Mouse (Mus musculus): ENCODE data around the gene Lpar3.

The Lpar3 gene

DNA sequence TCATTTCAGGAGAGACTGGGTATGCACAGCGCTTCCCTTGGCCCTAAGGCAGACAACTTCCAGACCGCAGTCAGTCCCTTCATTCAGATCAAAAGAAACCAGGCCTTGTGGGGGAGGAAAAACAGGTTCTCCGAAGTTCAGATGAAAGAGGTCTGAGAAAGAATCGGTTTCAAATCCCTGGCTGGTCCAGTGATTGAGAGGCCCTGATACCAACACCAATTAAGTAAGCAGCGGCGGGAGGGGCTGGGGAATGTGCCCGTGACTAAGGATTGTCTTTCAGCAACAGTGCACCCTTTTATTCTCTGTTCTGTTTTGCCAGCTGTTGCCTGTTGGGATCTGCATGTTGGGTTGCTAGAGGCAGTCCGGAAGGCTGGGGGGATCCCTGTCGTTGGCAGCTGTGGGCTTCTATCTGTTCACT lies 90.4 kb downstream of the Lpar3 start:
- DNase-seq (ENCODE audit: low read depth), result no peak

DNA sequence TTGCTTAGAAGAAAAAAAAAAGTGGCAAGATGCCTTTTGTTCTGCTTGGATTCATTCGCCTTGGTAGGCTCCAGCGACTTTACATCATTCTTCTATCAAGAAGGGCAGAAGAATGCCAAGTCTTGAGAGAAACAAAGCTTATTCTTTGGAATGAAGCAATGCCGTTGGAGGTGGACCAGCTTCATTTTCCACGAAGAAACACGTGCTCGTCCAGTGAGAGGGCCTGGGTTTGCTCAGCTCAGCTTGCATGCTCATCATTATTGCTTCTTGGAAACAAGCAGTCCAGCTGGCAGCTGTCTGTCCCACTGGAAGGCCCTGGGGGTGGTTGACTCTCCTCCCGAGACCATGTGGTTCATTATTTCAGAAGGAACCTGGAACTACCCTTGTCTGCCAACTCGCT lies 94.7 kb downstream of the Lpar3 start:
- no peak for DNase-seq (ENCODE audit: low read depth)

DNA sequence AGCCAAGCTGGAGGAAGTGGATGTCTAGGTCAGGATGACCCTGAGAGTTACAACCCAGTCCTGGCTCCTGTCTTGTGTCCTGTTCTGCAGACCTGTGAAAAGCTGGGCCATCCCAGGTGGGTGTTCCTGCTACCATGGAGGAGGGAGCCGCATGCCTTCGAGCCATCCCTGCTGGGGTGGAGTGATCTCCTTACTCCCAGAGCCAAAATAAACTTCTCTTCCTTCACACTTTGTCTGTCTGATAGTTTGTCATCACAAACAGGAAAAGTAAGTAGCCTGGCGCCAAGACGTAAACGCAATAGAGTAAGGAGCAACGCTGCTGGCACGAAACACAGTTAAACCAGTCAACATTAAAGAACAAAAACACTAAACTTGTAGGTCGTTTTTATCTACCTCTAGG lies 95.5 kb downstream of the Lpar3 start:
- DNase-seq (ENCODE audit: low read depth), result no peak

DNA sequence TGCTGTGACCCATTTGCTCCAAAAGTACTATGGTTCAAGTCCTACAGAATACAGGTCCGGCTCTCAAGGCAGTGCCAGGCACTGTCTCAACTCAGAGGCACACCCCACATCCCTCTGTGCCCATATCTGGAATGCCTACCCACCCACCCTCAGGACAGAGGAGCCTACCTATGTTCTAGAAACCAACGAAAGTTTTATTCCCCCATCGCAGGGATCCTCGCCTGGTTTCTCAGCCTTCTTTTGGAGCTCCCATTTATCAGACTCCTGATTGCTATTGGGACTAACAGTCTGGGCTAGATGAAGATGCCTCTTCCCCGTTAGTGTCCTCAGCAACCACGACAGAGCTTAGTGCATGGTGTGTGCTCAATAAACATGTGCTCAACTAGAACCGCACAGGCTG lies 96.6 kb downstream of the Lpar3 start:
- no peak for DNase-seq (ENCODE audit: low read depth)

DNA sequence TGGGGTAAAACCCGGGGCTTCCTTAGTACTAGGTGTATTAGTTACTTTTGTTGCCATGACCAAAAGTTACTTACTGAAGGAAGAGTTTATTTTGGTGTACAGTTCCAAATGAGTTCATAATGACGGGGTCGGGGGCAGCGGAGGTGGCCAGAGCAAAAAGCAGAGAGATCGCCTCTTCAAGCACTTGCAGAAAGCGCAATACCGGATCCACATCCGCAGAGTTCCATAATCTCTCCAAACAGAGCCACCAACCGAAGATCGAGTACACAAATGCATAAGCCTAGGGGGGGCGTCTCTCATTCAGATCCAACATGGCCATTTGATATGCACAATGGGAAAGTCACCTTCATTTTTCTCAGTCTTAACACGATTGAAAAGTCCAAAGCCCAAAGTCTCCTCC lies 97.1 kb downstream of the Lpar3 start:
- DNase-seq (ENCODE audit: low read depth), result no peak

DNA sequence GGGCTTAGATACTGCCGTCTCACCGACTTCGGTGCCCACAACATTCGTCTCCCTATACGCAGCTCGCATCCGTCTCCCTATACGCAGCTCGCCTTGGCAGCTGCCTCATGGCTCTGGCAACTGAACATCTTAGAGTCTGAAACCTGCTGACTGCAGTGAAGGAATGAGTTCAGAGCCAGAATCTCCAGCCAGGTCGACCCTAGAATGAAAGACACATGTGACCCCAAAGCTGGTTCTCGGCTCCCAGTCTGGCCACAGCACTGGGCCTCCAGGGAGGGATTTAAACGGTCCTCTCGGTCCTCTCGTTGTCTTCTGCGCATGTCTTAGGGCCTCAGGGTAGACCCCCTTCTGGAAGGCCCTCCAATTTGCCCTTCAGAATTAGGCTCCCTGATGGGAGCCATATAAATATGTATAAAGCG lies 97.8 kb downstream of the Lpar3 start:
- no peak for DNase-seq (ENCODE audit: low read depth)

DNA sequence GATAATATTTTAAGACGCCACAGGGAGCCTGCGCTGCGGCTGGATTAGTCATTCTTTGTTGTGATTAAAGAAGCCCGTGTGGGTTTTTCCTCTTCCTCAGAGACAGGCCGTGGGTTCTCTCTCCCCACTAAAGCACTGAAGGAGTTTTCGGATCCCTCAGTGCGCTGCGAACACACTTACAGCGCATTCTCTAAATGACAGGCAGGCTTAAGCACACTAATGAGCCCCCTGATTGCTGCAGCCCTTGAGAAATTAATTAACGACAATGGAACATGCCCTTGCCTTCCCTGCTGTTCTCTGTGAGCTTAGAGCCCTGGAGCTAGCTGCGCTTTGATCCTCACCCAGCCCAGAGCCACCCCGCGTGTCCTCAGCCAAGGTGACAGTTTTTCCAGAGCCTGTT lies 98.2 kb downstream of the Lpar3 start:
- no peak for DNase-seq (ENCODE audit: low read depth)

DNA sequence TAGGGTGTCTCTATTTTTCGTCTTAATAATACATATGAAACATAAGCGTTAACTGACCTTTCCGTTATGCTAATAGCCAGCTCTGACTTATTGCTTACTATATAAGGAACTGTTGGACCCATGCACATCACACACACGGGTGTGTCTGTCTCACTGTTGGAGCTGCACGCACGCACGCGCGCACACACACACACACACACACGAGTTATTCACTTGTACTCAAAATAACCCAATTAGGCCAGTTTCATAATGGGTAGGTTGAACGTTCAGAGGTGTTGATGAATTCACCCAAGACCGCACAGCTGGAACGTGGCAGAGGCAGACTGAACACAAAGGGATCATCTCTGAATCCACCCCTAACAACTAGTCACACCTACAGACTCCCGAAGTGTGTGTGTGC lies 98.7 kb downstream of the Lpar3 start:
- DNase-seq (ENCODE audit: low read depth), result no peak

DNA sequence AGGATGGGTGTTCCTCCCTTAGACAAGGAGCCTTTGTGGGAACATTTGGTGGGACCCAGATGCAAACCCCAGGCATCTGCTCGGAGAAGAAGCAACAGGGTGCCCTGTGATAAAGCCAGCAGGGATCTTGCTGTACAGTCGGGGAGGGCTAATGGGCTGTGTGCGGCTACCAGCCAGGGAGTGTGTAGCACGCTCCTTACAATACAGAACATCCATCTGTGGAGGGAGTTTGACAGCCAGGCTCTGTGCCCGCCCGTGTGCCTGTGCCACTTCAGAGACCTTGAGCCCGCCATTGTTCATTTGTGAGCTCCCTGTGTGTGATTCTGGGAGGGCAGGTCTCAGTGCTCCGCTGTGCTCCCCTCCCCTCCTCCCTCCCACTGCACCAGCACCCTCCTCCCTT lies 104.2 kb downstream of the Lpar3 start:
- DNase-seq (ENCODE audit: low read depth), result no peak

DNA sequence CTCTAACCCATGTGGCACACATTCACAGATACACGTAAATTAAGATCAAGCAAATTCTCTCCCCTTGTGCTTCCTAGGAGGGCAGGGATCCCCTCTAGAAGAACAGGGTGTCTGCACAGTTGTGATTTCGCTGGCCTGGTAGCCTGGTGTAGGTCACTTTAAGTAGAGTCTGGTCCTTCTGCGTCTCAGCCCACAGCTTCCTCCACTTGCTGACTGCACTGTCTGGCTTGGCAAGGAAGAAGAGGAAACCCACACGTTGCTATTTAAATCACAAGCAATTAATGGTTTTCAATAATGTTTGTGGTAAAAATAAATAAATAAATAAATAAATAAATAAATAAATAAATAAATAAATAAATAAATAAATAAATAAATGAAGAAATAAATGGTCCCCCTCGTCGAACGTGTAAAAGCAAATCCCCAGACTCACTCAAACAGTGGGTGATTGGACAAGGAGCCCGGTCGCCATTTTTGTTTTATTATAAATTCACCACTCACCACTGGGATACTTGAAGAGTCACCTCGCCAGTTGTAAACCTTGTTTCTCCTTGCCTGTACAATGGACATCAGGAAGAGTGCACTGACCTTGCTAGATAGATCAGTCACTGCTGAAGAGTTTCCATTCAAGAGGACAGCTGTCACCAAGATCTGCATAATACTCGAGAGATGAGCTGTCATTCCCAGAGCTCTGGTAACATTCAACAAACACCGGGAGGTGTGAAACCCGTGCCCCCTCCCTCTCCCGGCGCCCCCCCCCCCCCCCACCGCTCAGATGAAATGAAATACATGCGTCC lies 106.2 kb downstream of the Lpar3 start:
- DNase-seq (ENCODE audit: low read depth), result no peak

DNA sequence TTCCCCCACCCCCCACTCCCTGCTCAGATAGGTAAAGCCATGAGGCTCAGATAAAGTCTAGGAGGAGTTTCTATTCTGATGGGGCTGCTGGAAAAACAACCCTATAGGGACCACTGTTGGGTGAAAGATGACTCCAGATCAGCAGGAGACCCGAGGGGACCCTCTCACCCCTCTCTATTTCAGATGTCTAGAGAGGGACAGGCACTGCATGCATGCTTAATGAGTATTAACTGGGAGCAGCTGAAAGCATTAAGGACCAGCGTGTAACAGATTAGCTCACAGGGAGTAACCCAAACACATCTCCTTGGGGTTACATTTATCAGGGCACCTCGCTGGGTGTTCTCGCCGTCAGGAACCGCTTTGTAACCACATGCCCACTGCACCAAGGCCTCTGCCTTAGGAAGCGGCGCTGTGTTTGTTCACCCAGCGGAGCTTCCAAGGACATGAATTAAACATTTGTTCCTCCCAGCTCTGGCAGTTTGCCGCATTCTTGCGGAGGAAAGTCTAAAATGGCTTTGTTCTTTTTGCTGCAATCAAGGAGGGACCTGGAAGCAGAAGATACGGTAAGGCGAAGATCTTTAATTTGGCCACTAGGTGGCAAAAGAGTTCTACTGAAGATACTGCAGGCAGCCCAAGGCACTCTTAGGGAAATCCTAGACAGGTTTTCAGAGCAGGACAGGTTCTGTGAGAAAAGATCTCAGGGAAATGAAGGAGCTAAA lies 106.9 kb downstream of the Lpar3 start:
- peak; percentile 87 for DNase-seq (ENCODE audit: low read depth)

DNA sequence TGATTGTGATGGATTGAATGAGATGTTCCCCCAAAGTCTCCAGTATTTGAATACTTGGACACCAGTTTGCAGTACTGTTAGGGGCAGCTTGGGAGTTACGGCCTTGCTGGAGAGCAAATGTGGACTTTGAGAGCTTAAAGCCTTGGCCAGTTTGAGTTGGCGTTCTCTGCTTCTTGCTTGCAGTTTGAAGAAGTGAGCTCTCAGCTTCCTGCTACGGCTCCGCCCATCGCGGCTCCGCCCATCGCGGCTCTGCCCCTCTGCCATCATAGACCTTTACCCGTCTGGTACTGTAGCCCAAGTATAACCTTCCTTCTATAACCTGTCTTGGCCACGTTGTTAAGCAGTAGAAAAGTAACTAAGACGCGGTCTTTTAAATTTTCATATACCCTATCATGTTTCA lies 108.0 kb downstream of the Lpar3 start:
- DNase-seq (ENCODE audit: low read depth), result peak; percentile 70

DNA sequence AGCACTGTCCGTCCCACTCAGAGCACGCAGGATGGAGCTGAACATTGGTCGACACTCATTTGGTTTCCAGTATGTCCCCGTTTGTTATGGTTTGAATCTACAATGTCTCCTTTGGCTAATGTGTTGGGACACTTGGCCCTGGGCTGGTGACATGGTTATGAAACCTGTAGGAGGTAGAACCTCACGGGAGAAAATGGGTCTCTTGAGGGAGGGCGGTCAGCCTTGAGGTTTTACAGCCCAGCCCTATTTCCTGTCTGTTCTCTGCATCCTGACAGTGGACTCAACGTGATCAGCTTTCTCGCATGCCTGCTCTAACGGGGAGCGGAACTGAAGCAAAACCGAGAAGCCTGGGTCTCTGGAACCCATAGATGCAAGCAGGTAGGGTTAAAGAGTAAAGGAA lies 111.1 kb downstream of the Lpar3 start:
- DNase-seq (ENCODE audit: low read depth), result no peak

DNA sequence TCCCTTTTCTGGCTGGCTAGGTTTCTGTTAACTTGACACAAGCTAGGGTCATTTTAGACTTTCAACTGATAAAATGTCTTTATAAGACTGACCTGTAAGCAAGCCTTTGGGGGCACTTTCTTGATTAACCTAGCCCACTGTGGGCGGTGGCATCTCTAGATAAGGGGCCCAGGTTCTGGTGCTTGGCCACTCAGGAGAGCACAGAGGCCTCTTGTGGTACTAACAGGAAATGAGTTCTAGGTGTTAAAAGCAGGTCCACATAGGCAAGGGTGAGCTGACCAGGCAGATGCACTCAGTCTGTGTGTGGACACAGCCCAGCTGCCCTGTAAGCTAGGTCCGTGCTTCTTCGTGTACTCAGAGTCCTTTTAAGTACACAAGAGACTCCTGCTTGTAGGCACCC lies 112.5 kb downstream of the Lpar3 start:
- no peak for DNase-seq (ENCODE audit: low read depth)

DNA sequence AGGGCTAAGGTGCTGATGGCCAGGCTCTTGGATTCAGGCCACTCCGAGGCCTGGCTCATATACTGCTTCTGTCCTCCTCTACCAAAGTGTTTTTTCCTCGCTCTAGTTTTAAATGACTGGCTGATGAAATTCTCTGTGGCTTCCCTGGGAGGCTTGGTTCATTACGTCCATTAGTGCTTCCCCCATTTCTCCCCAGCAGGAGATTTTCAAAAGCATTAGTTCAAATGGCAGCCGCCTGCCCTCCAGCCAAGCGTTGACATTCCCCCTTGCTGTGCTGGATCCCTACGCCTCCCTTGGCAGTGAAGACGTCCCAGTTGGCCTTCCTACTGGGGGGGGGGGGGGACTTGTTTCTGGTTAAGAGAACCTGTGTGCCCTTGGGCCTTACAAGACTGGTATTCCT lies 113.3 kb downstream of the Lpar3 start:
- no peak for DNase-seq (ENCODE audit: low read depth)

All from induced T-regulatory cell, adult 2 months (primary cell).